Mouse (Mus musculus) yolk sac, embryonic 10.5 days (tissue): ENCODE results near the gene Atg4c.

ENCODE experiments used
- DNase-seq: peaks from one replicate; pipeline ENCODE4 v3.0.0-alpha.2; 2017; ENCODE audit warnings: low spot score

Gene Atg4c

DNA sequence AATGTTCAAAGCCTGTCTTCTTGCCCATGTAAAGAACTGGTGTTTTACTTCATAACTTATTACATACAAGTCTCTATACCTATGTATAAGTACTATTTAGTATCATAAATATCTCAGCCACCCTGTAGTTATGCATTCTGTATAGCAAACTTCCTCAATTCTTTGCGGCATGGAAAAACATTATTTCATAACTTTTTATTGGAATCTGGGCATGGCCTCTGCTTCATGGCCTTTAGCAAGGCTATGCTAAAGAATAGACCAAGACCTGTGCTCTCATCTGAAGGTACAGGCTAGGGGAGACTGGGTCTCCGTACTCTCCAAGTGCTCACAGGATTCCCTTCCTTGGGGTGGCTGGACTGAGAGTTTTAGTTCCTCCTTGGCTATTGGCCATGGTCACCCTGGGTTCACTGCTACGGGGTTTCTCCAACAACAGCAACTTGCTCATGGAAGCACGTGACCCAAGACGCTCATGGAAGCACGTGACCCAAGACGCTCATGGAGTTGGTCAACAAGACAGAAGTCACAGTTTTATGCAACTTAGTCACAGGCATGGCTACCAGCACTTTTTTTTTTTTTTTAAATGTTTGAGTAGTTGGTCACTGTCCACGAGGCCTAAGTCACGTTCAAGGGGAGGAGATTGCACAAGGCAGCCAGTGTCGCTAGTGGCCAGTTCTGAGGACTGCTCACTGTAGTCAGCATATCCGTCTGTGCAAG, 7.2 kb upstream of the Atg4c start:
- no peak for DNase-seq

- no peak for DNase-seq
Measured at GRCm38 (mm10) chr4:99192640-99193039, 1.1 kb upstream of the Atg4c start.

DNA sequence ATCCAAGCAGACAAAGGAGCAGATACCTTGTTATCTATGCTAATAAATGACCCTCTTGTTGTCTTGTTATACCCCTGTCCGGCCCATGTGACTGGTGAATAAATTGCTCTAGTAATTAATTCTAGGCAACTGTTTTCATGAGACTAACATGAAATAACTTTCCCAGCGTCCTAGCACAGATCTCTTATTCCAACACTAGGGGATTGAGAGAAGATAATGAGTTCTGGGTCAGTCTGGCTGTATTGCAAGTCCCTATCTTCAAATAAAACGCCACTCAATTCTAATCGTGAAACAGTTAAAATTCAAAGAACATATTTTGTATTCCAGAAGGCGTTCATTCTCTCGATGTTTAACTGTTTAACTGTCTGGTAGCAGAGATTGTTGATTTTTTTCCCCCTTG, 520 bp upstream of the Atg4c start:
- DNase-seq: no peak

- DNase-seq: no peak
Measured at GRCm38 (mm10) chr4:99194826-99195225, 1.1 kb downstream of the Atg4c start.

DNA sequence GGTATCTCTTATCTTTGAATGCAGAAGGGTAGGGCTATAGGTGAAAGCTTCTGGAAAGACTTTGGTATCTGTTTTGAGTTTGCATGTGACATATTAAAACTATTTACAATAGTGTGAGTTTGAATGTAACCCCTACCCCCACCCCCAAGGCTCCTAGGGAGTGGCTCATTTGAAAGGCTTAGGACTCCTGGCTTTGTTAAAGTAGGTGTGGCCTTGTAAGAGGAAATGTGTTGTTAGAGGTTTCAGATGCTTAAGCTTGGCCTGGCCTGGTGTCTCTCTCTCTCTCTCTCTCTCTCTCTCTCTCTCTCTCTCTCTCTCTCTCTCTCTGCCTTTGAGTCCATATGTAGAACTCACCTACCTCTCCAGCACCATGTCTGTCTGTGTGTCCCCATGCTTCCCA, 5.0 kb downstream of the Atg4c start:
- no peak for DNase-seq

- DNase-seq: no peak
Measured at GRCm38 (mm10) chr4:99199757-99200251, 6.1 kb downstream of the Atg4c start.

DNA sequence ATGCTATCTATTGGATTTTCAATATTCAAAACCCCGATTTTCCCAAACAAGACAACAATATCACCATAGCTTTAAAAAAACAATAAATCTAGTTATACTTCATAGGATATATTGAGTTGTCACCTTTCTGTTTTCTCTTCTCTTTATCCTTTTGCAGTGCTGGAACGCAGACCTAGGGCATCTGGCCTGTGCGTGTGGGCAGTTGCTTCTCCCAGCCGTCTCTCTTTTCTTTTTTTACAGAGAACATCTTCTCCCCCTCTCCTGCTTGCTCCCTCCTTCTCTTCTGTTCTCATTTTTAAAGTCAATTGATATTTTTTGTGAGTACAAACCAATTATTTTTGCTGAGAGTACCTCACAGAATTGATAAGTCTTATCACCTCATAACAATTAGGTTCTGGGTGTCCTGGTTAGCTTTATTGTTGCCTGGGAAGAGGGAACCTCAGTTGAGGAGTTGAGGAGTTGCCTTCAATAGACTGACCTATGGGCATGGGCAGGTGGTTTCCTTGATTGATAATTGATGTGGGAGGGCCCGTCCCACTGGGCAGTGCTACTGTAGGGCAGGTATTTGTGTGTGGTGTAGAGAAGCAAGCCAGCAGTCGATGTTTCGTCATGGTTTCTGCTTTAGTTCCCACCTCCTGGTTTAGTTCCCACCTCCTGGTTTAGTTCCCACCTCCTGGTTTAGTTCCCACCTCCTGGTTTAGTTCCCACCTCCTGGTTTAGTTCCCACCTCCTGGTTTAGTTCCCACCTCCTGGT, 6.8 kb downstream of the Atg4c start:
- no peak for DNase-seq

DNA sequence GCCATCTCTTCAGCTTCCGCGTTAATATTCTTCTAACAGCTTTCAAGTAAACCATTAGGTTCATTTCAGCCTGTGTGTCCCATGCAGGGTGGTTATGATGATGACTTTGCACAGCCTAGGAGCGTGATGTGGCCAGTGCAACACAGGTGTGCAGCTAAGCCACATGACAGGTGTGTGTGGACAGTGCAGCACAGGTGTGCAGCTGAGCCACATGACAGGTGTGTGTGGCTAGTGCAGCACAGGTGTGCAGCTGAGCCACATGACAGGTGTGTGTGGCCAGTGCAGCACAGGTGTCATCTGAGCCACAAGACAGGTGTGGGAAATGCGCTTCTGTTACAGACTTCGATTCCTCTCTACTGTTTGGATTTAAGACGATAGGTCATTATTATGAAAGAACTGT, 12.0 kb downstream of the Atg4c start:
- no peak for DNase-seq

DNA sequence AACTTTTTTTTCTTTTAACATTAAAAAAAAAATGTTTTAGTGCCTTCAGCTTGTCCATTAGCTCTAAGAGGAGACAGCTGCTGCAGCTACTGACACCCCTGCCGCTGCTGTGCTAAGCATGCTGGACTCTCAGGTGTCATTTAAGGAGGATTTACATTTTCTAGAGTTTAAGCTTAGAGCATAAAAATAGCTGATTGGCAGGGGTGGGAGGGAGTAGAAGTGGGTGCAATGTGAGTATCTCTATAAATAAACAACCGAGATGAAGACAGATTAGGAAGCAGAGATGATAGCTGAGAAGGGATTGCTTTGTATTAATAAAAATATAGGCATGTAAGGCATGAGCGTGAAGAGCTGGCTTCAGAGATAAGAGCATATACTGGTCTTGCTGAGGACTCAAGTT, 12.6 kb downstream of the Atg4c start:
- DNase-seq: no peak

DNA sequence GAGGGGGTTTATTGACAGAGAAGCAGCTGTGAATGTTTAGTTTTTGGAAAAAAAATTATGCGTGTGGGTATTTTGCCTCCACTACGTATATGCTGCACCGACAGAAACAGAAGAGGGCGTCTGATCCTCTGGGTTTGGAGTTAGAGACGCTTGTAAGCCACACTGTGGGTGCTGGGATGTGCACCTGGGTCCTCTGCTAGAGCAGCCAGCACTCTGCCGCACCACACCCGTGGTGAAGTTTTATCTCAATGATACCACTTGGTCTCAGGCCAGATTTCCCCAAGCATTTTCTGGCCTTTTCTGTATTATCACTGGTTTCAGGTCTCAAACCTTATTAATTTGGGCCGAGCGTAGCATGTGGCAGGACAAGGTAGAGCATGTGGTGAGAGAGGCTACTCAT, 16.4 kb downstream of the Atg4c start:
- DNase-seq: no peak

DNA sequence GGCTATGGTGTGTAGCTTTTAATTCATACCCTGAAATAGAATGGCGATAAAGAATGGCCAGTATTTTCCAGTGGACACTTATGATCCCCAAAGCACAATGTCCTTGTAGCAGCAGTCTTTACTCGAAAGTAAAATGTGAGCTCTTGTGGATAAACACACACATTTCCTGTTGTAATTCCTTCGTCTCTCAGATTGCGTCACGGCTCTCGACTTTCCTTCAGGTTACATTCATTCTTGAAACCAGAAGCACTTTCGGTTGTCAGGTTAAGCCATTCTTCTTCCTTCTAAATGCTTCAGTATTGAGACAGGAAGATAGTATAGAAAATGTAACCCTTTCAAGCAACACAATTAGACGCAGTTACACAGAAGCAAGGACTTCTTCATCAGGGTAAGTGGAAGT, 17.9 kb downstream of the Atg4c start:
- DNase-seq: no peak

GRCm38 (mm10) chr4:99213123-99213522, 19.4 kb downstream of the Atg4c start:
- no peak for DNase-seq

DNA sequence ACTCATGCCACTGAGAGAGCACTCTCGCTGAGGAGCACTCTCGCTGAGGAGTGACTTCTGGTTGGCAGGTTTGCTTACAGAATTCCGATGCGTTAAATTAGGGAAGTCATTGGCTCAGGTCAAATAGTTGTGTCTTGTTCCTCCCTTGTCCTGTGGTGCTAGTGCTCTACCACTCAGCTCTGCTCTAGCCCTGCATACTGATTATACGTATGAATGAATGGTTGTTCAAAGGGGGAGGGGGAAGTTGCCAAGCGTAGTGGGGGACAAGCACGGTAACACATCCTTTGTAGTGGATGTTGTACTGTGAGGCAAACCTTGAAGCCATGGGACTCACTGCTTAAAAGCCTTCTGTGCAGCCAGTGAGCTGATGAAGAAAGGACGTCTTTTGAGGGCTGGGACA, 28.5 kb downstream of the Atg4c start:
- no peak for DNase-seq

DNA sequence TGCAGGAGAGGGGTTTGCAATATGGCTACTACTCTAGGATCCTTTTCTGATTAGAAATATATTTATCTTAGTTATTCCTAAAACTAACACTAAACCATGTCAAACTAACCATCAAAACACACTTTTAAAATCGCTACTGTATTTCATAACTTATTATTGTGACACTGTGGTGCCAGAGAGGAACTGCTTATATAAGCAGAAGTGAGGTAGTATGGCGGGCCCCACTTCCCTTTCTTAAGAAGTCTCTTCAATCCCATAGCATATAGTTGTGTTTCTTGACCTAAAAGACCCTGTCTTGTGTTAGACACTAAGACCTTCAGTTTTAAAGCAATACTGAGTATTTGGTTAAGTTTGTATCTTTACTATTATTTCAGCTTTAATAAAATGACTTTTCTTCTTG, 31.1 kb downstream of the Atg4c start:
- DNase-seq: no peak

DNA sequence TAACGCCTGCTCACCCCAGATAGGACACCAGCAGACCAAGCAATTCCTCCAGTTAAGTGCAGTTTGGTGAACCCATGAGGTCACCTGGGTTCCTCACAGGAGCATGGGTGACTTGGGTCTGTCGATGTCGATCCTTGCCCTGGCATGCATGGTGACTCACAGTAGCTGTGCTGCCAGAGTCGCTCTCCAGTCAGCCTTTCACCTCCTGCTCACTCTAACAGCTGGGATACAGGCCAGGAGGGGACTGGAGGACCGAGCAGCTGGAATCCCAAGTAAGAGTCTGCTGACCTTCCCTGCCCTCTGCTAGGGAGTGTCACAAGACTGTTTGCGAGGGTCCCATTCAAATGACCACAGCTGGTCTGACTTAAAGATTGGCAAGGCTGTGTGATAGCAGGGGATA, 33.5 kb downstream of the Atg4c start:
- DNase-seq: no peak

GRCm38 (mm10) chr4:99229371-99229770, 35.6 kb downstream of the Atg4c start:
- DNase-seq: no peak

DNA sequence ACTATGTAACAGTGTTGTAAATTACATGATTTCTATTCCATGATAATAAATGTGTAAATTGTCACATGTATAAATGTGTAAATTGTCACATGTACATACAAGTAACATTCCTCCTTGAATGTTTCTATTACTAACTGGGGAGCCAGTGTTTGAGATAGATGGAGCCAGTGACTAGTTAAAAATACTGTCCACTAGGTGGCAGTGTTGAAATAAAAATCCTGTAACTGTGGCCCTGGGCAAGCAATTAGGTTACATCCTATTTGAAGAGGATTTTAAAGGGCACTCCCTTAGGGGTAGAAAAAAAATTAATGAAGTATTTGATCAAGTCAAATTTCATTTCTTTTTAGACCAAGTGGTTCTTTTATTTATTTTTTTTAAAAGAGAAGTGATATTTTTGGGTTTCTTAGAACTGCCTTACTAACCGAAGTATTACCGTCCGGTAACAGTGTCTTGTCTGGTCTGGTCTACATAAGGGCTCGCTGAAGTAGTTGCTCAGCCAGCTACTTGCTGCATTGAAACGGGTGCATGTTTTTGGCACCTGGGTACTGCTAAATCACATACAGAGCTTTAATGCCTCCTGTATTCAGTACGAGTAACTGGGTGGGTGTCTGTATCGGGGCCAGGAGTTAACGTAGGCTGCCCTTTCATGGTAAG, 41.6 kb downstream of the Atg4c start:
- no peak for DNase-seq

DNA sequence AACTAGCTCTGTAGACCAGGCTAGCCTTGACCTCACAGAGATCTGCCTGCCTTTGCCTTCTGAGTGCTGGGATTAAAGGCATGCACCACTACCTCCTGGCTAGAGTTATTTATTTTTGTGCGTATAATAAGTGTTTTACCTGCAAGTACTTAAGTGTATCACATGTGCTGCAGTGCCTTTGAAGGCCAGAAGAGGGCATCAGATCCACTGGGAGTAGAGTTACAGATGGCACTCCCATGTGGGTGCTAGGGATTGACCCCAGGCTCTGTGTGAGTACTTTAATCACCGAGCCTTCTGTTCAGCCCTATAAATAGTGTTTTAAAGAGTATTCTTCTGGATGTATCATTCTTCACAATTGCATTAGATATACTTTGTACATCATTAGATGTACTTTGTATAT, 44.6 kb downstream of the Atg4c start:
- DNase-seq: no peak

DNA sequence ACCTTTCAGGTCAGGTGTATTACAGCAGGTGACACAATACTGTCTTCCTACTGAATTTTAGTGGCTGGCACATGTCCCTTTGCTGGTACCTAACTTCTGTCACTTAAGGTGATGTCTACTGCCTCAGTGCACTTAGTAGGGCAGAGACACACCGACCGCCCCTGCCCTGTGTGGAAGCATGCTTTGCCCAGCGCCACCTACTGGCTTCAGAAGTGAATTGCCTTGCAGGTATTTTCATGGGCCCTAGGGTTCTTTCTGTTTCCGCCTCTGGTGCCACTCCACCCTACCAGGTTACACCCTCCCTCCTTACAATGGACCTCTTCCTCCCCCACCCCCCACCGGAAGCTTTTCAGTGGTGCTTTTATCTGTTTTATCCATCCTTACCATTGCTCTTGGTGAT, 47.9 kb downstream of the Atg4c start:
- no peak for DNase-seq

DNA sequence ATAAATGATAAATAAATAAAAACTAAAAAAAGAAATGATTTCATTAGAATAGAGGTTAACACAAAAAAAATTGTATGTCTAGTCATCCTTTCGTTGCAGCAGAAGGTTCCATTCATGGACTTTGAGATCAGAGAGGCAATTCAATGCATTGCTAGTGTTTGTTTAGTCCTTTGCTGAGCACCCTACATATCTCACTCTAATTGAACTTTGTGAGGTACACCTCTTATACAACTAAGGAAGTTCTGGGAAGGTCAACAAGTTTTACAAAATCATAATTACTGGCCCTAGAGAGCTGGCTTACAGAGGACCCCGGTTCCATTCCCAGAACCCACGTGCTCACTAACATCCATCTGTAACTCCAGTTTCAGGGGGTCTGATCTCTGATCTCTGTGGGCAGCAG, 55.6 kb downstream of the Atg4c start:
- no peak for DNase-seq

GRCm38 (mm10) chr4:99249826-99250225, 56.1 kb downstream of the Atg4c start:
- DNase-seq: no peak

- DNase-seq: no peak
Measured at GRCm38 (mm10) chr4:99252957-99253356, 59.2 kb downstream of the Atg4c start.

GRCm38 (mm10) chr4:99263191-99263590, 69.5 kb downstream of the Atg4c start:
- no peak for DNase-seq
